Mouse (Mus musculus) hindbrain, embryonic 11.5 days (tissue): ENCODE measurements around the gene Mmp24. TPM values are rescaled to one million over a fixed set of nuclear protein-coding genes. Genes with fewer than 3 reads are reported as not detected.

Experiments
- ATAC-seq: fragments of 200-750 bp; cut with Nextera tagmentation; 2 replicates; pipeline ENCODE4 v1.8.0; 2017; ENCODE audit warnings: mild to moderate bottlenecking, moderate TSS enrichment, moderate library complexity; ENCODE audit not compliant: low FRiP score
- DNase-seq: peaks from one replicate; pipeline ENCODE4 v3.0.0-alpha.2; 2015; ENCODE audit warnings: low spot score
- H3K27ac ChIP-seq: fragments of 300-500 bp; sonication (generic); 2 replicates; pipeline ENCODE4 v1.5.1; 2014; ENCODE audit warnings: mild to moderate bottlenecking, low read depth, low read length
- H3K27me3 ChIP-seq: fragments of 300-500 bp; sonication (generic); 2 replicates; pipeline ENCODE4 v1.6.1; 2014; ENCODE audit warnings: mild to moderate bottlenecking, low read length, moderate library complexity, mixed read lengths; ENCODE audit not compliant: control insufficient read depth, insufficient read depth
- H3K36me3 ChIP-seq: fragments of 300-500 bp; sonication (generic); 2 replicates; pipeline ENCODE4 v1.6.1; 2014; ENCODE audit warnings: mild to moderate bottlenecking, low read length, moderate library complexity, mixed read lengths; ENCODE audit not compliant: control insufficient read depth, insufficient read depth
- H3K4me1 ChIP-seq: fragments of 300-500 bp; sonication (generic); replicated peaks from 2 replicates; pipeline ENCODE4 v1.6.1; 2014; ENCODE audit warnings: low read length, mixed read lengths; ENCODE audit not compliant: control insufficient read depth, insufficient read depth
- H3K4me2 ChIP-seq: fragments of 300-500 bp; sonication (generic); replicated peaks from 2 replicates; pipeline ENCODE4 v1.6.1; 2014; ENCODE audit warnings: mild to moderate bottlenecking, low read depth, low read length
- H3K4me3 ChIP-seq: fragments of 300-500 bp; sonication (generic); 2 replicates; pipeline ENCODE4 v1.5.1; 2014; ENCODE audit warnings: low read depth, low read length
- H3K9ac ChIP-seq: fragments of 300-500 bp; sonication (generic); 2 replicates; pipeline ENCODE4 v1.6.1; 2014; ENCODE audit warnings: low read depth, low read length
- H3K9me3 ChIP-seq: fragments of 300-500 bp; sonication (generic); 2 replicates; pipeline ENCODE4 v1.6.1; 2016; ENCODE audit warnings: low read length; ENCODE audit not compliant: control insufficient read depth
- WGBS: fragments of 180-500 bp; shearing (Covaris S2); extraction: QIAGEN DNeasy Blood & Tissue Kit; methylation state at CpG from one replicate; pipeline ENCODE4 v1.1.7; 2014; 5-methylcytosine and 5-hydroxymethylcytosine counted together
- polyA plus RNA-seq: library from polyadenylated mRNA; unstranded; fragments of >200 nt; fragmentation: Nextera tagmentation; extraction: Ambion mirVana; gene quantifications from 2 replicates; pipeline ENCODE4 v1.2.1, GENCODE M21; 2014

Gene Mmp24
- polyA plus RNA-seq, 1 experiment from 2014 or later, result 3.2 TPM

- ATAC-seq, result no peak
- Histone ChIP-seq H3K9ac (no peak overlapping the region), H3K36me3 (no peaks in the 10 kb centered on the region), H3K4me2 (no peak overlapping the region), H3K9me3 (no peaks in the 10 kb centered on the region), H3K4me3 (no peak overlapping the region), H3K4me1 (0 out of 2 replicates have a peak, but pooled peaks cover 2% of the 10 kb centered on the region), H3K27ac (no peak overlapping the region), H3K27me3 (peaks cover 7% of the 10 kb centered on the region; the same call in 1 of the 2 replicates)
- no peak for DNase-seq
- WGBS, result 69% methylated on average over 7 of the region's 7 CpGs
These were observed 3.9 kb downstream of the Mmp24 start for GRCm38 (mm10) chr2:155779066-155779465.

- Histone ChIP-seq H3K36me3 (no peaks in the 10 kb centered on the region), H3K9me3 (no peaks in the 10 kb centered on the region), H3K4me3 (no peak overlapping the region), H3K4me2 (no peak overlapping the region), H3K27me3 (0 out of 2 replicates have a peak, but pooled peaks cover 4% of the 10 kb centered on the region), H3K9ac (no peak overlapping the region), H3K4me1 (0 out of 2 replicates have a peak, but pooled peaks cover 2% of the 10 kb centered on the region), H3K27ac (no peak overlapping the region)
- ATAC-seq (no peak), DNase-seq (no peak)
- 90% methylated on average over 3 of the region's 3 CpGs for WGBS
These were observed 4.4 kb downstream of the Mmp24 start for GRCm38 (mm10) chr2:155779506-155779905.

GRCm38 (mm10) chr2:155784534-155784933 is 9.4 kb downstream of the Mmp24 start:
- WGBS, result 83% methylated on average over 6 of the region's 6 CpGs
- Histone ChIP-seq H3K27me3 (no peaks in the 10 kb centered on the region), H3K4me2 (no peak overlapping the region), H3K36me3 (no peaks in the 10 kb centered on the region), H3K27ac (no peak overlapping the region), H3K4me3 (no peak overlapping the region), H3K9me3 (no peaks in the 10 kb centered on the region), H3K9ac (no peak overlapping the region), H3K4me1 (no peaks in the 10 kb centered on the region)
- no peak for ATAC-seq
- no peak for DNase-seq

DNA sequence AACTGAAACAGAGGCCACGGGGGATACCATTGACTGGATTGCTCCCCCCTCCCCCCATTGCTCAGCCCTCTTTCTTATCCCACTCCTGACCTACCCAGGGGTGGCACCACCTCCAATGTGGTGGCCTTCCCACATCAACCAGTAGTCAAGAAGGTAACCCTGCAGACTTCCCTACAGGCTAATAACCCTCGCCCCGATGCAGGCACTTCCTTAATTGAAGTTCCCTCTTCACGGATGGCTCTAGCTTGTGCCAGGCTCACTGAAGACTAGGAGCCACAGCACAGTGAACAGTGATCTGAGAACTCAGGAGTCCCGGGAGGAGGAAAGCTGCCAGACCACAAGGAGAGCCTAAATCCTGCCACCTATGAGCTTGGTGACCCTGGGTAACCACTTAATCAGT is 11.8 kb downstream of the Mmp24 start:
- H3K27ac ChIP-seq, result no peak overlapping the region
- no peaks in the 10 kb centered on the region for H3K36me3 ChIP-seq
- no peak overlapping the region for H3K4me2 ChIP-seq
- no peak for DNase-seq
- WGBS, result 77% methylated on average over 5 of the region's 5 CpGs
- H3K4me1 ChIP-seq, result no peaks in the 10 kb centered on the region
- H3K9me3 ChIP-seq, result no peaks in the 10 kb centered on the region
- H3K4me3 ChIP-seq, result no peak overlapping the region
- H3K9ac ChIP-seq, result no peak overlapping the region
- no peak for ATAC-seq
- no peaks in the 10 kb centered on the region for H3K27me3 ChIP-seq

DNA sequence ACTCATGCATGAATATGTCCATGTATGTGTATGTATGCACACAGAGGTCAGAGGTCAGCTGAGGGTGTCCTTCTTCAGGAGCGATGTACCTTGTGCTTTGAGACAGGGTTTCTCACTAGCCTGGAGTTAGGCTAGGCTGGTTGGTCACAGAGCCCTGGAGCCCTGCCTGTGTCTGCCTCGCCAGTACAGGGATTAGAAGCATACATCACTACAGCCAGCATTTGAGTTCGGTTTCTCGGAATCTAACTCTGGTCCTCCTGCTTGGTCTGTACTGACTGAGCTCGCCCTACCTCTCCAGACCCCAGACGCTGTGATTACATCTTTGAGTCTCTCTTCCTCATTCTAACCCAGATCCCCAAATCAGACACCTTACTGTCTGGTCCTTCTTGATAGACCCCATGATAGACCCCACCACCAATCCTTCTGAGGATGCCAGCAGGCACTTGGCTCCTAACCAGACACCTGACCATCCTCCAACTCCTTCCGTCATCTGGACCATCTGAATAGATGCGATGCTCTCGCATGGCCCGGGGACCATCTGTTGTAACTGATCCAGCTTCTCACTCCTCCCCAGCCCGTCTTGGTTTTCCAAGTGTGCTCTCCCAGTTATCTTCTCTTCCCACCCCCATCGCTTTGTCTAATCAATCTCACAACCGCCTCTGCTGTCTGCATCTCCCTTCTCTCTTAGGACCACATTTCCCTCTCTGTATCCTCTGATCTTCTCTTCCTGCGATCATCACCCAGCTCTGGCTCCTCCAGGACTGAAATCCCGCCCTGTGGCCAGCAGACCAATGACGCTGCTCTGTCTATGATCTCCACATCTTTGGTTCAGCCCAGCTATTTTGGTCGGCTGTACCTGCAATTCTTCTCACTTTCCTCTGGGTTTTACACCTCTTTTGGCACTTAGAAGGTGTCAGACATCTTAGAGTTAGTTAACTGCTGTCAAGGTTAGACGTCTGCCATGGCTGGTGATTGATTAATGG is 13.1 kb downstream of the Mmp24 start:
- H3K27me3 ChIP-seq, result no peaks in the 10 kb centered on the region
- H3K27ac ChIP-seq, result no peak overlapping the region
- H3K4me1 ChIP-seq, result no peaks in the 10 kb centered on the region
- no peak overlapping the region for H3K4me3 ChIP-seq
- no peak for ATAC-seq
- H3K9ac ChIP-seq, result no peak overlapping the region
- no peaks in the 10 kb centered on the region for H3K36me3 ChIP-seq
- no peak for DNase-seq
- WGBS, result 76% methylated on average over 18 of the region's 18 CpGs
- H3K9me3 ChIP-seq, result no peaks in the 10 kb centered on the region
- no peak overlapping the region for H3K4me2 ChIP-seq

DNA sequence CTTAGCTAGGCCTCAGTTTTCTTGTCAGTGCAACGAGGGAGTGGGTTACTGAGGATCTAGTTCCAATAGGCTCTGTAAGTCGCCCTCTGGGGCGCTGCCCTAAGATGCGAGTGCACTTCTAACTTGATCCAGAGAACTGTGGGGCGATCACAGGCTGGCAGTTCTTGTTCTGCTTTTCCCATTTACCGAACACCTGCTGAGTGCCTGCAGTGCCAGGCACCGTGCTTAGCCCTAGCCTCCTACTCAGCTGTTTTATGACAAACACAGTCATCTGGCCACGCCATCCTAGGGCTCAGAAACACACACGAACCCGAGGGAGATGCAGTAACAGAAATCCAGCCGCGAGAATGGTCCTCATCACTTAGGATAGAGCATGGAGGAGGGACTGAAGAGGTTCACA is 17.8 kb downstream of the Mmp24 start:
- WGBS, result 29% methylated on average over 12 of the region's 12 CpGs

DNA sequence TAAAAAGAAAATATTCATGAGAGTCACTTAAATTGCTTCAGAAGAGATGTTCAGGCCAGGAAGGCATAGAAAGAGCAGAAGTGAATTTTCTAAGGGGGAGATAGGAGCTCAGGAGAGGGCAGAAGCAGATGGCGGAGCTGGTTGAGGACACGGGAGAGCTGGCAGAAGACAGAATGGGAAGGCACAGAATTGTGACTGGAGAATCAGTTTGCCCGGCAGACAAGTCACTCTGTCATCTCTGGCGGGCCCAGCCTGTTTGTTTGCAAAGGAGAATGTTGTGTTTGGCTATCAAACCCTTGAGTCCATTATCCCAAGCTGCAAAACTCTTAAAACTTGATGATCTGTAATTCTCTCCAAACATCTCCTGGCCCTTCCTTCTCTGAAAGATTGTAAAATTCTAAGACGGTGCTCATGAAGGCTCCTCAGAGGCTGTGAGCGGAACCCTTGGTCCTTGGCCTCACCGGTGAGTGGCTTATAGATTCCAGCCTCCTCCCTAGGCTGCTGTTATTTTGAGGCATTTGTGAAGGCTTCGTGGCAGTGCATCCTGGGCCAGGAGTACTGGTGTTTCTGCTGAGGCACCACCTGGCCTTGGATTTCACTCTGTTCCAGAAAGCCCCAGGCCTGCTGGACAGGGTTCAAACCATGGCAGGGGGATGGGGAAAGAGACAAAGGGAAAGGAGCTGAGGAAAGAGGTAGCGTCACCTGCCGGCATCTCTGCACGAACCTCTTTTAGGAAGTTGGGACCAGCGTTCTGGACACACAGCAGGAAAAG is 19.7 kb downstream of the Mmp24 start:
- no peaks in the 10 kb centered on the region for H3K9me3 ChIP-seq
- H3K4me1 ChIP-seq, result no peaks in the 10 kb centered on the region
- no peaks in the 10 kb centered on the region for H3K36me3 ChIP-seq
- no peak overlapping the region for H3K4me2 ChIP-seq
- no peak overlapping the region for H3K27ac ChIP-seq
- DNase-seq, result no peak
- WGBS, result 89% methylated on average over 12 of the region's 12 CpGs
- no peak overlapping the region for H3K9ac ChIP-seq
- no peaks in the 10 kb centered on the region for H3K27me3 ChIP-seq
- no peak for ATAC-seq
- no peak overlapping the region for H3K4me3 ChIP-seq

More for the DNA sequence above, 17.8 kb downstream of the Mmp24 start:
- H3K9me3 ChIP-seq, result no peaks in the 10 kb centered on the region
- no peak for ATAC-seq
- no peak for DNase-seq
- no peak overlapping the region for H3K9ac ChIP-seq
- no peaks in the 10 kb centered on the region for H3K36me3 ChIP-seq
- no peaks in the 10 kb centered on the region for H3K27me3 ChIP-seq
- H3K27ac ChIP-seq, result no peak overlapping the region
- H3K4me1 ChIP-seq, result no peaks in the 10 kb centered on the region
- no peak overlapping the region for H3K4me2 ChIP-seq
- no peak overlapping the region for H3K4me3 ChIP-seq

GRCm38 (mm10) chr2:155798613-155799012 is 23.5 kb downstream of the Mmp24 start:
- WGBS, result 62% methylated on average over 3 of the region's 3 CpGs
- Histone ChIP-seq H3K27me3 (no peaks in the 10 kb centered on the region), H3K27ac (no peak overlapping the region), H3K9me3 (no peaks in the 10 kb centered on the region), H3K9ac (no peak overlapping the region), H3K4me2 (no peak overlapping the region), H3K4me1 (no peaks in the 10 kb centered on the region), H3K36me3 (no peaks in the 10 kb centered on the region), H3K4me3 (no peak overlapping the region)
- DNase-seq (no peak), ATAC-seq (no peak)
